18 mouse cellular contexts compared by ENCODE assay signal in genomic region chr11:107605694-107606093, GRCm38 (mm10).
"Had no signal": no experiment of that assay in that cellular context is flagged by ENCODE, and none has a peak within 500 bp of the region (broad histone marks: within the 10 kb centered on the region; RNA-seq: fewer than 3 reads in every experiment).

No protein-coding gene starts in this region.

- H3K4me3 ChIP-seq: limb, embryonic 15.5 days; midbrain, embryonic 10.5 days; midbrain, embryonic 12.5 days; myocyte; neural tube, embryonic 13.5 days; neural tube, embryonic 15.5 days; stomach, embryonic 15.5 days had no signal

- H3K9me3 ChIP-seq: limb, embryonic 15.5 days; midbrain, embryonic 10.5 days; midbrain, embryonic 12.5 days; neural tube, embryonic 13.5 days; neural tube, embryonic 15.5 days; stomach, embryonic 15.5 days had no signal

- H3K4me2 ChIP-seq: limb, embryonic 15.5 days; lung, embryonic 14.5 days; midbrain, embryonic 12.5 days; neural tube, embryonic 13.5 days; neural tube, embryonic 15.5 days; stomach, embryonic 15.5 days had no signal

- H3K9ac ChIP-seq: limb, embryonic 15.5 days; lung, embryonic 14.5 days; midbrain, embryonic 12.5 days; neural tube, embryonic 13.5 days; neural tube, embryonic 15.5 days; stomach, embryonic 15.5 days had no signal

- H3K27ac ChIP-seq: limb, embryonic 15.5 days; midbrain, embryonic 10.5 days; midbrain, embryonic 12.5 days; neural tube, embryonic 13.5 days; neural tube, embryonic 15.5 days; stomach, embryonic 15.5 days; stomach, postnatal 0 days had no signal

- ATAC-seq: midbrain, embryonic 16.5 days had no signal

- DNase-seq: lung, adult 18-20 months; lung, embryonic 14.5 days; lung, postnatal 10 days; lung, postnatal 4 days; midbrain, embryonic 14.5 days; retina, postnatal 1 day; right cerebral cortex, adult 18-20 months; thymus, adult 2 months; thymus, postnatal 36 days had no signal

- H3K4me1 ChIP-seq: limb, embryonic 15.5 days; midbrain, embryonic 10.5 days; midbrain, embryonic 12.5 days; neural tube, embryonic 13.5 days; stomach, embryonic 15.5 days had no signal

- H3K27me3 ChIP-seq: limb, embryonic 15.5 days; midbrain, embryonic 12.5 days; neural tube, embryonic 13.5 days; neural tube, embryonic 15.5 days; stomach, embryonic 15.5 days had no signal
